Mouse (Mus musculus): ENCODE results near the gene Zfp599. TPM values are rescaled to one million over a fixed set of nuclear protein-coding genes. Genes with fewer than 3 reads are reported as not detected.

The Zfp599 gene
- total and polyA plus RNA-seq, 3 experiments = 2.1 to 2.3 (median 2.2) TPM

DNA sequence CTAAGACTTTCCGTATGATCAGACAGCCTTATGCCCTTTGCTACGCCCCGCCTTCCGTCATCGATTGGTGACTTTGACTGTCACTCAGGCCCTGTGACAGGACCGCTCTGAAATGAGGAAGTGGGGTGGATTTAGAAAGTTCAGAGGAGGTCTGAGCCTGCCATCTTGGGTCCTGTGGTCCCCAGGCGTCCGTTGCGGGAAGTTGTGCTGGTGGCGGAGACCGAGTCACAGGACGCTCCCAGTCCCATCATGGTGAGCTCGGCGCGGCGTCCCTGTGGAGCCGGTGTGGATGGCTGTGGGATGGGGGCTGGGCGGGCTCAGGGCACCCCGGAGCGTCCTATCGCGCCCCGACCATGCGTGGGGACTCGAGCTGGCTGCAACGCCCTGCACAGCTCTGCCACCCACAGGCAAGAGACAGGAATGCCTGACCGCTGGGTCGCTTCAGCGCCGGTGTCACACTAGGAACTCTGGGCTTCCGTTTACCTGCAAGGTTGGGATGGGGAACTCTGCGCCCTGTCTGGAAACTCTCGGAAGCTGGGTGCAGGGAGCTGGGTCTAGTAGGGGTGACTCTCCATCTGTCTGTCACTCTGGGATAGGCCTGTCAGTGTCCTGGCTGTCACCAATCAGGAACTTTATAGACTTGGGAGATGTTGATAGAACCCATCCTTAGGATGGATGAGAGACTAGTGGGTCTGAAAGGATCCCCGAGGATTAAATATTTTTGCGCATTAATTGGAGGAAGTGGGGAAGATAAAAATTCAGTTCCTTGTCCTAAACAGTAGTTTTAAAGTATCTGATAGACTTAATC is 33.9 kb downstream of the Zfp599 start, which contains the start of gene Zfp809 (continued):
- TF ChIP-seq IRF4 (IDR thresholded peaks at IDR 0.05; ENCODE audit: low read depth, low read length) = peak; percentile 61; the same call in 1 of the 2 replicates
- no peak for TF ChIP-seq ZNF384 (IDR thresholded peaks at IDR 0.05; ENCODE audit: low read depth, low read length)
- TF ChIP-seq GABPA (IDR thresholded peaks at IDR 0.05; ENCODE audit: insufficient replicate concordance, low read depth, low read length) = no peak
- TF ChIP-seq MEF2A (IDR thresholded peaks at IDR 0.05; ENCODE audit: borderline replicate concordance, low read depth, low read length) = peak; percentile 47; the same call in 1 of the 2 replicates
- TF ChIP-seq RAD21 (IDR thresholded peaks at IDR 0.05; ENCODE audit: low read depth, low read length) = peak; percentile 49
- peak; percentile 67 for TF ChIP-seq NRF1 (IDR thresholded peaks at IDR 0.05; ENCODE audit: low read depth, low read length)

DNA sequence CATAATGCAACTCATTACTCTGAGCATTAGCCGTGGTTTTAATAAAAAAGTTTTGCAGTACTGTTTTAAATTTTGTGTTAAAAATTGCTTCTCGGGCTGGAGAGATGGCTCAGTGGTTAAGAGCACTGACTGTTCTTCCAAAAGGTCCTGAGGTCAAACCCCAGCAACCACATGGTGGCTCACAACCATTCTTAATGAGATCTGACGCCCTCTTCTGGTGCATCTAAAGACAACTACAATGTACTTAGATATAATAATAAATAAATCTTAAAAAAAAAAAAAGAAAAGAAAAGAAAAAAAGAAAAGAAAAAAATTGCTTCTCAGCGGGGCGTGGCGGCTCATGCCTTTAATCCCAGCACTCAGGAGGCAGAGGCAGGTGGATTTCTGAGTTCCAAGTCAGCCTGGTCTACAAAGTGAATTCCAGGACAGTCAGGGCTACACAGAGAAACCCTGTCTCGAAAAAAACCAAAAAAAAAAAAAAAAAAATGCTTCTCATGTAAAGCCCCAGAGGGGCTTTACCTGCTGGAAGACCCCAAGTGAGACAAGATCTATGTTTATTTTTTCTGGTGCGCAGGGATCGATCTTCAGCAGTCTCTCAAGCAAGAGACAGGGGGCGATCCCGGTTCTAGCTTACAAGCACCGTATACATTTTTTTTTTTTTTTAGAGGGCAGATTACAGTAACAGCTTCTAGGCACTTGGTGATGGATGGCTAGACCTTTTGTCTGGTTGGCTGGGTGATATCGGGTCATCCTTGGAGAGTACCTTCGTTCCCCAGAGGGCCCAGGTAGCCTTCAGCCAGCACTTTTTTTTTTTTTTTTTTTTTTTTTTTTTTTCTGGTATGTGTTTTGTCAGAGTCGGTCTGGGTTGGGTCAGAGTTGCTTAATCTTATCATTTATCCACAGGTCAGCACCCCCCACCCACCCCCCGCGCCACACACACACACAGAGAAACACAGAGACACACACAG is 34.9 kb downstream of the Zfp599 start:
- no peak overlapping the region for H3K27ac ChIP-seq (ENCODE audit: insufficient read depth, low read depth)
- DNase-seq (ENCODE audit: extremely low read depth) = peak; percentile 86
- H3K9ac ChIP-seq (ENCODE audit: insufficient read depth, low read depth) = peak overlapping the region; percentile 57
- peak overlapping the region; percentile 58 for H3K4me2 ChIP-seq (ENCODE audit: insufficient read depth, low read depth, poor library complexity, severe bottlenecking)
- in situ Hi-C loops (cut with MboI; ENCODE audit: low pct_ligation_motif_present, low pct_unique_long_range_greater_than_20kb, low sequenced_read_pairs) (loop anchor here (5.0 kb wide), 1 partner anchor 82 kb away; the partner anchor contains the start of gene Zfp810), dilution Hi-C loops (cut with MboI; ENCODE audit: extremely low pct_ligation_motif_present, extremely low pct_unique_long_range_greater_than_20kb, low sequenced_read_pairs) (no loop called here)
- H3K79me2 ChIP-seq (replicated peaks; ENCODE audit: control insufficient read depth, extremely low read depth, insufficient read depth, poor library complexity, severe bottlenecking) = peaks cover 5% of the 10 kb centered on the region
- H3K36me3 ChIP-seq (replicated peaks in 1 of 2; ENCODE audit: control insufficient read depth in 1 of 2, insufficient read depth in 1 of 2, low read length in 1 of 2) = peaks cover 0 to 5% of the 10 kb centered on the region in 2 experiments
- H3K4me1 ChIP-seq (ENCODE audit: control insufficient read depth in 1 of 2, insufficient read depth in 2 of 2) = no peaks in the 10 kb centered on the region
- H3K27me3 ChIP-seq (replicated peaks) = no peaks in the 10 kb centered on the region
- H3K9me3 ChIP-seq (replicated peaks; ENCODE audit: low read length) = no peaks in the 10 kb centered on the region
- TF ChIP-seq MYC (IDR thresholded peaks at IDR 0.05; ENCODE audit: low read depth, low read length) = peak; percentile 62
- peak; percentile 7; the same call in 1 of the 2 replicates for TF ChIP-seq CHD2 (IDR thresholded peaks at IDR 0.05; ENCODE audit: low read length)
- TF ChIP-seq NELFE (IDR thresholded peaks at IDR 0.05; ENCODE audit: low read depth, low read length) = 0 out of 2 replicates have a peak, but pooled peaks have one; percentile 27
- peak; percentile 24; the same call in 1 of the 2 replicates for TF ChIP-seq ETS1 (conservative IDR thresholded peaks at IDR 0.05; ENCODE audit: low read depth, low read length)
- TF ChIP-seq SMC3 (IDR thresholded peaks at IDR 0.05; ENCODE audit: low read depth, low read length) = peak; percentile 21; the same call in 1 of the 2 replicates
- TF ChIP-seq EP300 (IDR thresholded peaks at IDR 0.05; ENCODE audit: low read length) = 0 out of 2 replicates have a peak, but pooled peaks have one; percentile 23
- TF ChIP-seq SIN3A (IDR thresholded peaks at IDR 0.05; ENCODE audit: low read length) = peak; percentile 78
- TF ChIP-seq RAD21 (IDR thresholded peaks at IDR 0.05; ENCODE audit: low read depth, low read length) = peak; percentile 12
- TF ChIP-seq ZMIZ1 (IDR thresholded peaks at IDR 0.05; ENCODE audit: low read depth, low read length) = no peak
- peak in 1 of 2 experiments; percentile 59; a peak in 2 of 4 replicates for TF ChIP-seq CTCF (conservative IDR thresholded peaks at IDR 0.05 in 1 of 2, IDR thresholded peaks at IDR 0.05 in 1 of 2; ENCODE audit: low read depth in 2 of 2, low read length in 2 of 2)
- peak; percentile 97 for TF ChIP-seq ZNF384 (IDR thresholded peaks at IDR 0.05; ENCODE audit: low read depth, low read length)
- no peak for TF ChIP-seq UBTF (IDR thresholded peaks at IDR 0.05; ENCODE audit: low read depth, low read length)
- TF ChIP-seq CHD1 (IDR thresholded peaks at IDR 0.05; ENCODE audit: low read depth, low read length) = 0 out of 2 replicates have a peak, but pooled peaks have one; percentile 28
- TF ChIP-seq POLR2A (IDR thresholded peaks at IDR 0.05; ENCODE audit: low read depth, low read length) = no peak
- peak; percentile 47; the same call in 1 of the 2 replicates for TF ChIP-seq MAZ (IDR thresholded peaks at IDR 0.05; ENCODE audit: low read depth, low read length)
- TF ChIP-seq MAFK (IDR thresholded peaks at IDR 0.05; ENCODE audit: insufficient replicate concordance, low read length) = no peak; the same call in 1 of the 2 replicates
- TF ChIP-seq MXI1 (IDR thresholded peaks at IDR 0.05; ENCODE audit: low read depth, low read length) = 0 out of 2 replicates have a peak, but pooled peaks have one; percentile 40
- TF ChIP-seq POLR2AphosphoS2 (IDR thresholded peaks at IDR 0.05; ENCODE audit: low read depth, low read length) = no peak
- no peak for TF ChIP-seq MEF2A (IDR thresholded peaks at IDR 0.05; ENCODE audit: borderline replicate concordance, low read depth, low read length)
- no peak for TF ChIP-seq GABPA (IDR thresholded peaks at IDR 0.05; ENCODE audit: insufficient replicate concordance, low read depth, low read length)
- TF ChIP-seq ELF1 (IDR thresholded peaks at IDR 0.05; ENCODE audit: low read depth, low read length) = no peak
- peak overlapping the region; percentile 79 to 90 (median 90) for H3K4me3 ChIP-seq (replicated peaks in 1 of 3; ENCODE audit: low read depth in 2 of 3, low read length in 2 of 3, poor library complexity in 1 of 3)

All from CH12.LX (cell line).